Mouse (Mus musculus) mouse trophoblast stem cell (cell line): ENCODE results near the gene Gnb1l.

Experiments
- in situ Hi-C, 2 experiments: fragments of 300-500 bp; cut with MseI, MboI; formaldehyde crosslinking; loops; 2 replicates in 1 of 2; 3 replicates in 1 of 2; pipeline ENCODE4 v1.15.1; 2025

The Gnb1l gene

GRCm38 (mm10) chr16:18543151-18543829 is 44.8 kb downstream of the Gnb1l start:
- in situ Hi-C loops: no loop called here

- in situ Hi-C loops: no loop called here
Measured at GRCm38 (mm10) chr16:18547891-18548290, 49.4 kb downstream of the Gnb1l start.

- in situ Hi-C loops: no loop called here
Measured at GRCm38 (mm10) chr16:18551604-18552003, 53.1 kb downstream of the Gnb1l start.

- in situ Hi-C loops: no loop called here
Measured at GRCm38 (mm10) chr16:18552106-18552710, 53.7 kb downstream of the Gnb1l start.

- in situ Hi-C loops: no loop called here
Measured at GRCm38 (mm10) chr16:18554721-18555120, 56.2 kb downstream of the Gnb1l start.

- in situ Hi-C loops: no loop called here
Measured at GRCm38 (mm10) chr16:18555235-18555935, 56.9 kb downstream of the Gnb1l start.

- in situ Hi-C loops: no loop called here
Measured at GRCm38 (mm10) chr16:18556461-18556860, 57.9 kb downstream of the Gnb1l start.

GRCm38 (mm10) chr16:18564472-18564871 is 66.0 kb downstream of the Gnb1l start:
- in situ Hi-C loops: no loop called here

- in situ Hi-C loops: no loop called here
Measured at GRCm38 (mm10) chr16:18568599-18568998, 70.1 kb downstream of the Gnb1l start.

GRCm38 (mm10) chr16:18574196-18574595 is 75.7 kb downstream of the Gnb1l start:
- in situ Hi-C loops: no loop called here

GRCm38 (mm10) chr16:18577071-18577470 is 78.6 kb downstream of the Gnb1l start:
- in situ Hi-C loops: no loop called here

- in situ Hi-C loops: no loop called here
Measured at GRCm38 (mm10) chr16:18577599-18578160, 79.2 kb downstream of the Gnb1l start.

GRCm38 (mm10) chr16:18580389-18580788 is 81.9 kb downstream of the Gnb1l start:
- in situ Hi-C loops: no loop called here

- in situ Hi-C loops: no loop called here
Measured at GRCm38 (mm10) chr16:18581050-18581622, 82.6 kb downstream of the Gnb1l start.

- in situ Hi-C loops: no loop called here
Measured at GRCm38 (mm10) chr16:18581623-18582205, 83.2 kb downstream of the Gnb1l start.

- in situ Hi-C loops: no loop called here
Measured at GRCm38 (mm10) chr16:18582426-18583148, 84.1 kb downstream of the Gnb1l start.

GRCm38 (mm10) chr16:18583169-18583568 is 84.7 kb downstream of the Gnb1l start:
- in situ Hi-C loops: no loop called here

GRCm38 (mm10) chr16:18583673-18584357 is 85.3 kb downstream of the Gnb1l start:
- in situ Hi-C loops: no loop called here

- in situ Hi-C loops: no loop called here
Measured at GRCm38 (mm10) chr16:18584901-18585510, 86.5 kb downstream of the Gnb1l start.

GRCm38 (mm10) chr16:18585676-18586075 is 87.2 kb downstream of the Gnb1l start:
- in situ Hi-C loops: no loop called here
